Mouse (Mus musculus) c-Kit-positive CD71-positive TER-119-positive erythroid progenitor cells, embryonic 14.5 days (primary cell): ENCODE measurements at regions not wholly inside any gene's neighbourhood (a gene's known extent, or its start where the extent isn't known, plus 50 kb on each side); places are given as distances from the start of the nearest gene placed in this dataset.

Source experiments
- DNase-seq: peaks from one replicate; pipeline ENCODE4 v3.0.0-alpha.2; 2013; ENCODE audit warnings: low spot score

GRCm38 (mm10) chr8:103493932-103494493 is 607.4 kb upstream of the Cdh5 start:
- DNase-seq = no peak

- no peak for DNase-seq
Observed at GRCm38 (mm10) chr8:103494670-103495069, 606.8 kb upstream of the Cdh5 start.

GRCm38 (mm10) chr8:103501328-103501727 is 600.1 kb upstream of the Cdh5 start:
- DNase-seq = no peak

GRCm38 (mm10) chr8:103502991-103503767 is 598.2 kb upstream of the Cdh5 start:
- no peak for DNase-seq

- DNase-seq = no peak
Observed at GRCm38 (mm10) chr8:103506334-103506733, 595.1 kb upstream of the Cdh5 start.

- DNase-seq = no peak
Observed at GRCm38 (mm10) chr8:103507068-103507467, 594.4 kb upstream of the Cdh5 start.

GRCm38 (mm10) chr8:103520141-103520866 is 581.1 kb upstream of the Cdh5 start:
- DNase-seq = no peak

GRCm38 (mm10) chr8:103530903-103531302 is 570.5 kb upstream of the Cdh5 start:
- no peak for DNase-seq

GRCm38 (mm10) chr8:103534971-103535370 is 566.5 kb upstream of the Cdh5 start:
- no peak for DNase-seq

GRCm38 (mm10) chr8:103536856-103537255 is 564.6 kb upstream of the Cdh5 start:
- no peak for DNase-seq

- no peak for DNase-seq
Observed at GRCm38 (mm10) chr8:103541954-103542353, 559.5 kb upstream of the Cdh5 start.

- DNase-seq = no peak
Observed at GRCm38 (mm10) chr8:103551916-103552535, 549.4 kb upstream of the Cdh5 start.

GRCm38 (mm10) chr8:103561606-103562005 is 539.8 kb upstream of the Cdh5 start:
- no peak for DNase-seq

GRCm38 (mm10) chr8:103570864-103571425 is 530.5 kb upstream of the Cdh5 start:
- DNase-seq = no peak

GRCm38 (mm10) chr8:103577147-103577546 is 524.3 kb upstream of the Cdh5 start:
- DNase-seq = no peak

- no peak for DNase-seq
Observed at GRCm38 (mm10) chr8:103578006-103578405, 523.4 kb upstream of the Cdh5 start.

- no peak for DNase-seq
Observed at GRCm38 (mm10) chr8:103608291-103608690, 493.1 kb upstream of the Cdh5 start.

GRCm38 (mm10) chr8:103623781-103624434 is 477.5 kb upstream of the Cdh5 start:
- no peak for DNase-seq

- no peak for DNase-seq
Observed at GRCm38 (mm10) chr8:103625166-103625890, 476.1 kb upstream of the Cdh5 start.

GRCm38 (mm10) chr8:103626446-103626845 is 475.0 kb upstream of the Cdh5 start:
- DNase-seq = no peak

- DNase-seq = no peak
Observed at GRCm38 (mm10) chr8:103632543-103632942, 468.9 kb upstream of the Cdh5 start.
